Mouse (Mus musculus) testis, adult 2 months (tissue): Measurements from ENCODE around the gene Abt1.

Source experiments
- CTCF ChIP-seq: fragments of 200-500 bp; IDR thresholded peaks from 2 replicates; pipeline ENCODE4 v1.5.1; 2012; ENCODE audit warnings: low read depth, mild to moderate bottlenecking, inconsistent platforms, low read length, moderate library complexity; ENCODE audit not compliant: control insufficient read depth, insufficient read depth, insufficient replicate concordance
- POLR2A ChIP-seq: fragments of 200-500 bp; IDR thresholded peaks from 2 replicates; pipeline ENCODE4 v1.6.1; 2012; ENCODE audit warnings: low read depth, mild to moderate bottlenecking, inconsistent platforms, low read length, moderate library complexity; ENCODE audit not compliant: control insufficient read depth

- TF ChIP-seq POLR2A (no peak), CTCF (no peak)
Observed at GRCm38 (mm10) chr13:23426335-23426734, 2.7 kb upstream of the Abt1 start.
